Mouse (Mus musculus): ENCODE measurements at regions not wholly inside any gene's neighbourhood (a gene's known extent, or its start where the extent isn't known, plus 50 kb on each side); places are given as distances from the start of the nearest gene placed in this dataset.

DNA sequence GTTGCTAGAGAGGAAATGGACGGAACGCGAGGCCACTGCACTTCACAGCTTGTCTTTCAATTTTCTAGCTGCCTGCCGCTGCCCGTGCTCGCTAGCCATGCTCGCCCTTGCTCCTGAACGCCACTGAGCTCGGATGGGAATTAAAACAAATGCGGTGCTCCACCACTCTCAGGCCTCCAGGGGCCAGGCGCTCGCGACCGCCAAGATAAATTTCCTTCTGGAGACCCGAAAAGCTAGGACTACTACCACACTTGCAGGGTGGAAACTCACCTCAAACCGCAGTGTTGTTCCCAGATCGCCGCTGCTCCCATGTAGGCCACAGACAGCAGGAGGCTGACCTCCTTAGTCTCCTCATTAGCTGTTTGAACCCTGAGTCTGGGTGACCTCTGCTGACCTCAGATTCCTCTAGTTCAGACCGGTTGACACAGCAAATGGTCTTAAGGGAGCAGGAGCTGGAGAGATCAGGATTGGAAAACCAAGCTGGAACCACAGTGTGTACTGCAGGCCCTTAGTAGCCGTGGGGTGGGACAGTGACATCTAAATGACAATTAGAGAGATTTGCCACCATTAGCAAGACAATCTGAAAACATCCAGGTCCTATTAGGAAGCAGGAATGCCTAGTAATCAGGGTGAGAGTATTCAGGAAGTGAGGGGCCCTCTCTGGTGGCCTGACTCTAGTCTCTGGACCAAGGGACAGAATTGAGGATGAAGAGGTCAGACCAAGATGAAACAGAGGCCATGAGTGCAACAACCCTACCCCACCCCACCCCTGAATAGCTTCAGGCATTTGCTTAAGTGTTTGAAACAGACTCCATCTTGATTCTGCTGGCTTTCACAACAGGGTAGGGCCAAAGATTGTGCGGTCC lies 94.1 kb downstream of the Fam53a start:
- TF ChIP-seq POLR2A (IDR thresholded peaks at IDR 0.05; ENCODE audit: borderline replicate concordance, insufficient read depth, low read length) (no peak), CTCF (IDR thresholded peaks at IDR 0.05; ENCODE audit: borderline replicate concordance, insufficient read depth, low read depth, low read length) (no peak)
- H3K4me3 ChIP-seq (replicated peaks; ENCODE audit: insufficient read depth, low read depth, low read length), result no peak overlapping the region
- H3K27ac ChIP-seq (ENCODE audit: insufficient read depth, low read length), result no peak overlapping the region
- WGBS, result 42% methylated on average over 21 of the region's 21 CpGs
- DNase-seq, result no peak
- H3K4me1 ChIP-seq (ENCODE audit: control insufficient read depth, insufficient read depth, low read length), result no peaks in the 10 kb centered on the region
- H3K27me3 ChIP-seq (ENCODE audit: control insufficient read depth, insufficient read depth, low read length), result peaks cover 1% of the 10 kb centered on the region; the same call in 1 of the 2 replicates

DNA sequence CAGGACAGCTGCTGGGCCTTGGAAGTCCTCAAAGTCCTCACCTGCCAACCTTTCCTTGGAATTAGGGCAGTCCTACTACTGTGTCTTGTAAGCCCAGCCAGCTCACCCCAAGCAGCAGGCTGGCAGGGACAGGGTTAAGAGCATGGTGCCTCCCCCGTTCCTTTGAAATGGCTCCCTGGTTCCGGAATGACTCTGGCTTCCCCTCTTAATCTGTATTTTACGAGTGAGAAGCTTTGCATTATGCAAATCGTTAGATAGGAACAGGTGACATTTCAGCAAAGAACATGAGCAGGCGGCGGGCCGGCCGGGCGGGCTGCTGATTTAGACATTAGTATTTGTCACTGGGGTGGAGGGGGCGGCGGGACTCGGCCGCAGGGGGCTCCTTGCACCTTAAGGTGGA lies 95.1 kb downstream of the Fam53a start:
- Histone ChIP-seq H3K27me3 (ENCODE audit: control insufficient read depth, insufficient read depth, low read length) (peaks cover 1% of the 10 kb centered on the region; the same call in 1 of the 2 replicates), H3K4me3 (replicated peaks; ENCODE audit: insufficient read depth, low read depth, low read length) (no peak overlapping the region), H3K4me1 (ENCODE audit: control insufficient read depth, insufficient read depth, low read length) (no peaks in the 10 kb centered on the region), H3K27ac (ENCODE audit: insufficient read depth, low read length) (no peak overlapping the region)
- no peak for TF ChIP-seq POLR2A (IDR thresholded peaks at IDR 0.05; ENCODE audit: borderline replicate concordance, insufficient read depth, low read length)
- TF ChIP-seq CTCF (IDR thresholded peaks at IDR 0.05; ENCODE audit: borderline replicate concordance, insufficient read depth, low read depth, low read length), result no peak
- DNase-seq, result no peak
- WGBS, result 18% methylated on average over 13 of the region's 13 CpGs

DNA sequence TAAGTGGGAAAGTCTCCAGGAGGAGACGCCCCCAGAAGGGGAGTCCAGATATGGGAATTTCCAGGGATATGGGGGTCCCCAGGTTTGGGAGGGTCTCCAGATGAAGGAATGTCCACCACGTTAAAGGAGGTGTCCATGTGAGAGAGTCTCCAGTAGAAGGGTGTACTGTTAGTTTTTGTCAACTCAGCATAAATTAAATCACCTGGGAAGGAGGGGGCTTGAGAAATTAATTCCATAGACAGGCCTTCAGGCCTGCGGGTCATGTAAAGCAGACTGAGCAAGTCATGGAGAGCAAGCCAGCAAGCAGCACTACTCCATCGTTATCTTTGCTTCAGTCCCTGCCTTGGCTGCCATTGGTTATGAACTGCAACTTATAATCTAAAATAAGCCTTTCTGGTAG lies 96.2 kb downstream of the Fam53a start:
- Histone ChIP-seq H3K4me3 (replicated peaks; ENCODE audit: insufficient read depth, low read depth, low read length) (no peak overlapping the region), H3K27me3 (ENCODE audit: control insufficient read depth, insufficient read depth, low read length) (0 out of 2 replicates have a peak, but pooled peaks cover 1% of the 10 kb centered on the region), H3K27ac (ENCODE audit: insufficient read depth, low read length) (no peak overlapping the region), H3K4me1 (ENCODE audit: control insufficient read depth, insufficient read depth, low read length) (no peaks in the 10 kb centered on the region)
- TF ChIP-seq POLR2A (IDR thresholded peaks at IDR 0.05; ENCODE audit: borderline replicate concordance, insufficient read depth, low read length) (no peak), CTCF (IDR thresholded peaks at IDR 0.05; ENCODE audit: borderline replicate concordance, insufficient read depth, low read depth, low read length) (no peak)
- 96% methylated on average over 4 of the region's 4 CpGs for WGBS
- no peak for DNase-seq

DNA sequence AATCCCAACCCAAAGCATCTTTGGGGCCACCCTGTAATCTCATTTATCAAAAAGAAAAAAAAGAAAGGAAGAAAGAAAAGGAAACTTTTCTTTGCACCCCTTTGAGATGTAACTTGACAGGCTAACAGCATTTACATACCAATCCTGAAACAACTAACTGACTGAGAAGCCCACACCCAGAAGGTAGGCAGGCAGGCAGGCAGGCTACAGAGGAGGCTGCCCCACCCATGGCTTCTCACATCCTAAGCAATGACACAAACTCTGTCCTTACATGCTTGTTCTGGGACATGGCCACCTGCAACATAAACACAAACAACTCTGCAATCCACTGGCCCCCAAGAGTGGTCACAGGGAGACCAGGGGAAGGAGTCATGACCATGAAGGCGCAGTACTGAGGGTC lies 97.5 kb upstream of the Nkx1-1 start:
- Histone ChIP-seq H3K27ac (ENCODE audit: insufficient read depth, low read length) (no peak overlapping the region), H3K4me1 (ENCODE audit: control insufficient read depth, insufficient read depth, low read length) (no peaks in the 10 kb centered on the region), H3K4me3 (replicated peaks; ENCODE audit: insufficient read depth, low read depth, low read length) (no peak overlapping the region), H3K27me3 (ENCODE audit: control insufficient read depth, insufficient read depth, low read length) (0 out of 2 replicates have a peak, but pooled peaks cover 1% of the 10 kb centered on the region)
- 95% methylated on average over 1 of the region's 1 CpGs for WGBS
- DNase-seq, result no peak
- no peak for TF ChIP-seq POLR2A (IDR thresholded peaks at IDR 0.05; ENCODE audit: borderline replicate concordance, insufficient read depth, low read length)
- no peak for TF ChIP-seq CTCF (IDR thresholded peaks at IDR 0.05; ENCODE audit: borderline replicate concordance, insufficient read depth, low read depth, low read length)

DNA sequence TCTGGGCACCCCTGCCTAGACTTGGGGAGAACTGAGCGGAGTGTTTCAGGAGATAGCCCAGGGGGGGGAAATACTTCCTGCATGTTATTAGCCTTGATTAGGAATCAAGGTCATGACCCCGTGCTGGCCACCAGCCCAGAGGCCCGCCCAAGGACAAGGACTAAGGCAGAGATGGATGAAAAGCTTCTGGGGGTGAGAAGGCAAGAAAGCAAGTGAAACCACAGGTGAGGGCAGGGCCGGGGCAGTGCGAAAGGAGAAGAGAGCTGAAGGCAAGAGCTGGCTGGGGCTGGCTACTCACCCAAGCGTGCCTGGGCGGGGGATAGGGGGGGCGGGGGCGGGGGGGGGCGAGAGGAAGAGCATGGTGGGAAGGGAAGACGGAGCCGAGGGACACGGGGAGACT lies 96.0 kb upstream of the Nkx1-1 start:
- H3K27ac ChIP-seq (ENCODE audit: insufficient read depth, low read length), result no peak overlapping the region
- no peak for TF ChIP-seq CTCF (IDR thresholded peaks at IDR 0.05; ENCODE audit: borderline replicate concordance, insufficient read depth, low read depth, low read length)
- no peak for TF ChIP-seq POLR2A (IDR thresholded peaks at IDR 0.05; ENCODE audit: borderline replicate concordance, insufficient read depth, low read length)
- no peak overlapping the region for H3K4me3 ChIP-seq (replicated peaks; ENCODE audit: insufficient read depth, low read depth, low read length)
- H3K27me3 ChIP-seq (ENCODE audit: control insufficient read depth, insufficient read depth, low read length), result 0 out of 2 replicates have a peak, but pooled peaks cover under 1% of the 10 kb centered on the region
- no peaks in the 10 kb centered on the region for H3K4me1 ChIP-seq (ENCODE audit: control insufficient read depth, insufficient read depth, low read length)
- WGBS, result 32% methylated on average over 13 of the region's 13 CpGs
- DNase-seq, result no peak

DNA sequence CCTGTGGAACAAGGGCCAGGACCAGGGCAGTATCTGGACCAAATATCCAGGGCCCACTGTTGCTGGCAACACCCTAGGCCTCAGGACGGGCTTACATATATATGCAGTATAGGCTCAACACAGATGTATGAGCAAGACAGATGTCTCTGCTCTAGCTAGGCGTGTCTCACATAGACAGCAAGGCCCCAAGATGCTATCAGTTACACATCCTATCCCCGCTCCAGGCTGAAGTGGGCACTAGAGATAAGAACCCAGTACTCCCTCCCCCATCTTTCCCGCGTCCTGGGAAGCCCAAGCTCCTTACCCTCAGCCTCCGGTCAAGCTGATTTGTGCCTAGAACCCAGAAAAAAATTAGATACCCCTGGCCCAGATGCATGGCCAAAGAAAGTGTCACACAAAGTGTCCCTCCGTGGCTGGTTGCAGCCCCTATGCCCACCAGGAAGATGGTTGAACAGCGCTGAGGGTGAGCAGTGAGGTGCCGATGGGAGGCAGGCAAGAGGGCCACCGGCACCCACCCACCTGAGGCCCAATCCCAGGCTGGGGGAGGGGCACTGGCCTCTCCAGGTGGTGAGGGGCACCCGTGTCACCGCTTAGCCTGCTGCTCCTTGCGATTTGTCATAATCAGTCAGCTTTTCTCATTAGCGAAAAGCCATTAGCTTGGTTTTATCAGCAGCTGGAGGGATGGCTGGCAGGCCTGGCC lies 95.3 kb upstream of the Nkx1-1 start:
- no peak for TF ChIP-seq POLR2A (IDR thresholded peaks at IDR 0.05; ENCODE audit: borderline replicate concordance, insufficient read depth, low read length)
- no peak for TF ChIP-seq CTCF (IDR thresholded peaks at IDR 0.05; ENCODE audit: borderline replicate concordance, insufficient read depth, low read depth, low read length)
- no peak for DNase-seq
- no peaks in the 10 kb centered on the region for H3K4me1 ChIP-seq (ENCODE audit: control insufficient read depth, insufficient read depth, low read length)
- 80% methylated on average over 14 of the region's 14 CpGs for WGBS
- no peak overlapping the region for H3K4me3 ChIP-seq (replicated peaks; ENCODE audit: insufficient read depth, low read depth, low read length)
- H3K27me3 ChIP-seq (ENCODE audit: control insufficient read depth, insufficient read depth, low read length), result no peaks in the 10 kb centered on the region
- H3K27ac ChIP-seq (ENCODE audit: insufficient read depth, low read length), result no peak overlapping the region

DNA sequence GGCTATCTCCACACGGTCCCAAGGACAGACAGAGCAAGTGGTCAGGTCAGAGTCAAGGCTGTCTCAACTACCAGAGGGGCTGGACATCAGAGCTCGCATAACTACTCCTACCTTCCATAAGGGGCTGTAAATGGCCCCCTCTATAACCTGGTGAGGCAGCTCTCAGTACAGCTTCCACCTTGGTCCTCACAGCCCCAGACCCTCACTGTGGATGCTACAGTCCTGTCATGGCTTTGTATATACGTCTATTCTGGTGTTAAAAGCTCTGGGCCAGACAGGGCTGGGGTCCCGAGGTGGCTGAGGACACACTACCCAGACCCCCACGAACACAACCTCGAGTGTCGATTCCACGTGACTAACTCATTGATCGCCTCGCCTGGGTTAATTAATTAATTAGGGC lies 94.0 kb upstream of the Nkx1-1 start:
- H3K4me3 ChIP-seq (replicated peaks; ENCODE audit: insufficient read depth, low read depth, low read length), result no peak overlapping the region
- H3K4me1 ChIP-seq (ENCODE audit: control insufficient read depth, insufficient read depth, low read length), result no peaks in the 10 kb centered on the region
- no peak overlapping the region for H3K27ac ChIP-seq (ENCODE audit: insufficient read depth, low read length)
- no peaks in the 10 kb centered on the region for H3K27me3 ChIP-seq (ENCODE audit: control insufficient read depth, insufficient read depth, low read length)
- TF ChIP-seq CTCF (IDR thresholded peaks at IDR 0.05; ENCODE audit: borderline replicate concordance, insufficient read depth, low read depth, low read length) (no peak), POLR2A (IDR thresholded peaks at IDR 0.05; ENCODE audit: borderline replicate concordance, insufficient read depth, low read length) (no peak)
- no peak for DNase-seq
- 82% methylated on average over 10 of the region's 10 CpGs for WGBS
